Mouse (Mus musculus) MEL (cell line): ENCODE data around the gene Sh3bp4.

Source experiments
- BHLHE40 ChIP-seq: IDR thresholded peaks from 2 replicates; pipeline ENCODE4 v1.6.1; 2012; ENCODE audit warnings: low read depth, mild to moderate bottlenecking, inconsistent platforms, low read length, improper control_type of control experiment, borderline replicate concordance
- CTCF ChIP-seq, 3 experiments: IDR thresholded peaks in 2 of 3; conservative IDR thresholded peaks in 1 of 3; 2 replicates each; pipeline ENCODE4 v1.5.1; 2011 to 2012; ENCODE audit warnings: low read length in 3 of 3, low read depth in 2 of 3, mild to moderate bottlenecking in 2 of 3, improper control_type of control experiment in 1 of 3, inconsistent platforms in 1 of 3, mixed read lengths in 1 of 3, moderate library complexity in 1 of 3; ENCODE audit not compliant: control insufficient read depth in 1 of 3, insufficient read depth in 1 of 3, poor library complexity in 1 of 3, severe bottlenecking in 1 of 3
- E2F4 ChIP-seq: IDR thresholded peaks from 2 replicates; pipeline ENCODE4 v1.6.1; 2011; ENCODE audit warnings: low read depth, low read length, improper control_type of control experiment, borderline replicate concordance
- ELF1 ChIP-seq: IDR thresholded peaks from 2 replicates; pipeline ENCODE4 v1.6.1; 2014; ENCODE audit warnings: low read depth, mild to moderate bottlenecking, inconsistent platforms, low read length, improper control_type of control experiment, moderate library complexity
- MAFK ChIP-seq: IDR thresholded peaks from 2 replicates; pipeline ENCODE4 v1.6.1; 2011; ENCODE audit warnings: low read depth, mild to moderate bottlenecking, low read length, improper control_type of control experiment, borderline replicate concordance
- MAZ ChIP-seq: IDR thresholded peaks from 2 replicates; pipeline ENCODE4 v1.6.1; 2012; ENCODE audit warnings: low read depth, mild to moderate bottlenecking, inconsistent platforms, low read length, improper control_type of control experiment
- POLR2A ChIP-seq, 2 experiments: IDR thresholded peaks; 2 replicates each; pipeline ENCODE4 v1.6.1; 2011 to 2012; ENCODE audit warnings: low read length in 2 of 2, mild to moderate bottlenecking in 2 of 2, control low read depth in 1 of 2, improper control_type of control experiment in 1 of 2, low read depth in 1 of 2, moderate library complexity in 1 of 2; ENCODE audit not compliant: control insufficient read depth in 1 of 2, insufficient read depth in 1 of 2, poor library complexity in 1 of 2
- RCOR1 ChIP-seq: IDR thresholded peaks from 2 replicates; pipeline ENCODE4 v1.6.1; 2012; ENCODE audit warnings: low read depth, mild to moderate bottlenecking, inconsistent platforms, low read length, improper control_type of control experiment
- TCF12 ChIP-seq: IDR thresholded peaks from 2 replicates; pipeline ENCODE4 v1.6.1; 2014; ENCODE audit warnings: low read depth, mild to moderate bottlenecking, inconsistent platforms, low read length, improper control_type of control experiment, moderate library complexity
- ZMIZ1 ChIP-seq: IDR thresholded peaks from 2 replicates; pipeline ENCODE4 v1.6.1; 2012; ENCODE audit warnings: low read depth, mild to moderate bottlenecking, inconsistent platforms, low read length, improper control_type of control experiment, moderate library complexity
- ZNF384 ChIP-seq: IDR thresholded peaks from 2 replicates; pipeline ENCODE4 v1.6.1; 2012; ENCODE audit warnings: low read depth, mild to moderate bottlenecking, inconsistent platforms, low read length, improper control_type of control experiment

DNA sequence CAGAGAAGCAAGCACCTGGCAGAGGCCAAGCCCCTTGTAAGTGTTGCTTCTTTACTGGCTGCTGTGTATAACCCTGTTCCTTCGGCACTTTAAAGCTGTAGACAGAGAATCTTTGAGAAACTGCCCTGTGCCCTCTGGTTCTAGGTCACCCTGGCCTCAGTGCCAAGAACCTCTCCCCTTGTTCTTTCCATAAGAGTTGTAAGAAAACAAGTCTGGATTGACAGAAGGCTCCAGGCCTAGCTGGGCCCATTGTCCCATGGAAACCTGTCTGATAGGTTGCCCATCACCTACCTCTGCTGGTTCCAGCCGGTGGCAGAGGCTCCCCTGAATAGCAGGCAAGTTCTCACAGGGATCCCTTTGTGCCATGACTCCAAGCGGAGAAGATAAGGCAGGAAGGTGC, 47.9 kb downstream of the Sh3bp4 start:
- TF ChIP-seq E2F4 (no peak), CTCF (IDR thresholded peaks at IDR 0.05 in 2 of 3, conservative IDR thresholded peaks at IDR 0.05 in 1 of 3; ENCODE audit: control insufficient read depth in 1 of 3, insufficient read depth in 1 of 3, low read depth in 2 of 3, low read length in 3 of 3, poor library complexity in 1 of 3, severe bottlenecking in 1 of 3) (no peak), POLR2A (IDR thresholded peaks at IDR 0.05; ENCODE audit: control insufficient read depth in 1 of 2, insufficient read depth in 1 of 2, low read depth in 1 of 2, low read length in 2 of 2, poor library complexity in 1 of 2) (no peak), MAFK (no peak), MAZ (no peak), BHLHE40 (no peak), ELF1 (no peak), ZNF384 (no peak), ZMIZ1 (no peak), TCF12 (no peak), RCOR1 (no peak)
